Mouse (Mus musculus): ENCODE measurements at regions not wholly inside any gene's neighbourhood (a gene's known extent, or its start where the extent isn't known, plus 50 kb on each side); places are given as distances from the start of the nearest gene placed in this dataset.

GRCm38 (mm10) chr19:36178828-36179251, 58.9 kb upstream of the Ankrd1 start:
- DNase-seq: no peak

- DNase-seq: no peak
Measured at GRCm38 (mm10) chr19:36180329-36180728, 60.4 kb upstream of the Ankrd1 start.

GRCm38 (mm10) chr19:36181535-36181934, 61.6 kb upstream of the Ankrd1 start:
- DNase-seq: peak in 1 of 2 experiments; percentile 6

- DNase-seq: peak; percentile 64 to 81
Measured at GRCm38 (mm10) chr19:36183127-36183526, 63.2 kb upstream of the Ankrd1 start.

GRCm38 (mm10) chr19:36189662-36190061, 69.8 kb upstream of the Ankrd1 start:
- DNase-seq: no peak

- no peak for DNase-seq
Measured at GRCm38 (mm10) chr19:36191641-36192040, 71.7 kb upstream of the Ankrd1 start.

- no peak for DNase-seq
Measured at GRCm38 (mm10) chr19:36204269-36204668, 84.4 kb upstream of the Ankrd1 start.

GRCm38 (mm10) chr19:36204965-36205718, 85.2 kb upstream of the Ankrd1 start:
- DNase-seq: no peak

GRCm38 (mm10) chr19:36207735-36208288, 87.9 kb upstream of the Ankrd1 start:
- peak in 1 of 2 experiments; percentile 1 for DNase-seq

GRCm38 (mm10) chr19:36208419-36208818, 88.5 kb upstream of the Ankrd1 start:
- no peak for DNase-seq

- DNase-seq: no peak
Measured at GRCm38 (mm10) chr19:36213461-36213860, 93.6 kb upstream of the Ankrd1 start.

GRCm38 (mm10) chr19:36214188-36214968, 94.5 kb upstream of the Ankrd1 start:
- peak; percentile 65 to 71 for DNase-seq

GRCm38 (mm10) chr19:36217177-36217576, 97.3 kb upstream of the Ankrd1 start:
- no peak for DNase-seq

GRCm38 (mm10) chr19:36217605-36218004, 97.7 kb upstream of the Ankrd1 start:
- DNase-seq: no peak

- DNase-seq: no peak
Measured at GRCm38 (mm10) chr19:36218921-36219320, 99.0 kb upstream of the Ankrd1 start.

GRCm38 (mm10) chr19:36221104-36221503, 101.2 kb upstream of the Ankrd1 start:
- no peak for DNase-seq

GRCm38 (mm10) chr19:36221596-36221995, 101.7 kb upstream of the Ankrd1 start:
- no peak for DNase-seq

- DNase-seq: no peak
Measured at GRCm38 (mm10) chr19:36222198-36222597, 102.3 kb upstream of the Ankrd1 start.

- no peak for DNase-seq
Measured at GRCm38 (mm10) chr19:36224518-36224917, 104.6 kb upstream of the Ankrd1 start.

GRCm38 (mm10) chr19:36225612-36226011, 105.7 kb upstream of the Ankrd1 start:
- no peak for DNase-seq

- DNase-seq: peak; percentile 10 to 44
Measured at GRCm38 (mm10) chr19:36227418-36228160, 107.7 kb upstream of the Ankrd1 start.

GRCm38 (mm10) chr19:36229315-36229714, 109.4 kb upstream of the Ankrd1 start:
- DNase-seq: no peak

GRCm38 (mm10) chr19:36229941-36230340, 110.0 kb upstream of the Ankrd1 start:
- no peak for DNase-seq
